Mouse (Mus musculus) intestine, embryonic 15.5 days (tissue): ENCODE data around the gene Tmem274. TPM values are rescaled to one million over a fixed set of nuclear protein-coding genes. Genes with fewer than 3 reads are reported as not detected.
"Not testable (repeated sequence)": the region's sequence is repeated elsewhere in the genome, so short reads cannot be mapped to it uniquely, and the experiment has no call there.

Experiments used
- ATAC-seq: fragments of 200-750 bp; cut with Nextera tagmentation; 2 replicates; pipeline ENCODE4 v1.8.0; 2017; ENCODE audit warnings: moderate TSS enrichment, moderate library complexity
- H3K27ac ChIP-seq: fragments of 300-500 bp; sonication (generic); 2 replicates; pipeline ENCODE4 v1.5.1; 2015; ENCODE audit warnings: mild to moderate bottlenecking, inconsistent platforms
- H3K27me3 ChIP-seq: fragments of 300-500 bp; sonication (generic); replicated peaks from 2 replicates; pipeline ENCODE4 v1.6.1; 2015; ENCODE audit warnings: inconsistent platforms
- H3K36me3 ChIP-seq: fragments of 300-500 bp; sonication (generic); 2 replicates; pipeline ENCODE4 v1.6.1; 2015; ENCODE audit warnings: inconsistent platforms
- H3K4me1 ChIP-seq: fragments of 300-500 bp; sonication (generic); replicated peaks from 2 replicates; pipeline ENCODE4 v1.6.1; 2015; ENCODE audit warnings: inconsistent platforms
- H3K4me2 ChIP-seq: fragments of 300-500 bp; sonication (generic); replicated peaks from 2 replicates; pipeline ENCODE4 v1.6.1; 2015; ENCODE audit warnings: mild to moderate bottlenecking, inconsistent platforms
- H3K4me3 ChIP-seq: fragments of 300-500 bp; sonication (generic); replicated peaks from 2 replicates; pipeline ENCODE4 v1.5.1; 2015; ENCODE audit warnings: inconsistent platforms
- H3K9ac ChIP-seq: fragments of 300-500 bp; sonication (generic); 2 replicates; pipeline ENCODE4 v1.6.1; 2015; ENCODE audit warnings: inconsistent platforms
- H3K9me3 ChIP-seq: fragments of 300-500 bp; sonication (generic); 2 replicates; pipeline ENCODE4 v1.6.1; 2016; ENCODE audit warnings: inconsistent platforms
- WGBS: fragments of 180-500 bp; shearing (Covaris S2); methylation state at CpG from one replicate; pipeline ENCODE4 v1.1.7; 2015; 5-methylcytosine and 5-hydroxymethylcytosine counted together
- polyA plus RNA-seq: library from polyadenylated mRNA; unstranded; fragments of >200 nt; fragmentation: Nextera tagmentation; extraction: Ambion mirVana; gene quantifications from 2 replicates; pipeline ENCODE4 v1.2.1, GENCODE M21; 2015

Gene Tmem274
- polyA plus RNA-seq: 0.38 TPM in 1 of 2 replicates, not detected in the other

GRCm38 (mm10) chr4:149477078-149477477 is at the start of gene Tmem274:
TSS of gene Tmem274 (plus strand) at chr4:149477378.
- no peaks in the 10 kb centered on the region for H3K4me1 ChIP-seq
- no peaks in the 10 kb centered on the region for H3K27me3 ChIP-seq
- WGBS: 86% methylated on average over 11 of the region's 11 CpGs
- ATAC-seq: no peak
- no peak within 1 kb of the TSS for H3K9ac ChIP-seq
- no peaks in the 10 kb centered on the region for H3K9me3 ChIP-seq
- H3K36me3 ChIP-seq: 0 out of 2 replicates have a peak, but pooled peaks cover 2% of the 10 kb centered on the region
- H3K27ac ChIP-seq: no peak within 1 kb of the TSS
- H3K4me3 ChIP-seq: no peak within 1 kb of the TSS
- H3K4me2 ChIP-seq: no peak within 1 kb of the TSS

DNA sequence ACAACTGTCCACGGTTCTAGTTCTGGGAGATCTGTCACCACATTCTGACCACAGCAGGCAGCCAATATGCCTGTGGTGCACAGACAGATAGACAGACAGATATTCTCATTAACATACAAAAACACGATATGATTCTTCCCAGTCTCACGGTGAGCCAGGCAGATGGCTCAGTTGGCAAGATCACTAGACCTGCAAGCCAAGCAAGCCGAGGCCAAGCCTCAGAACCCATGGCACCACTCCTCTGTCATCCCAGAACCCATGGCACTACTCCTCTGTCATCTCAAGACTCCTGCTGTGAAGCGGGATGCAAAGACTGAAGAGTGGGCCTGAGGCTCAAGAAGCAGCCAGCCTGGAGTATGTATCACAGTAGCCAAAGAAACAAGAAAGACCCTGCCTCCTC is 47.6 kb upstream of the Tmem274 start:
- no peak overlapping the region for H3K27ac ChIP-seq
- H3K4me3 ChIP-seq: no peak overlapping the region
- H3K9me3 ChIP-seq: no peaks in the 10 kb centered on the region
- H3K4me1 ChIP-seq: no peaks in the 10 kb centered on the region
- H3K36me3 ChIP-seq: no peaks in the 10 kb centered on the region
- no peak overlapping the region for H3K9ac ChIP-seq
- 88% methylated on average over 5 of the region's 5 CpGs for WGBS
- no peak overlapping the region for H3K4me2 ChIP-seq
- H3K27me3 ChIP-seq: no peaks in the 10 kb centered on the region
- ATAC-seq: no peak

- not testable (repeated sequence) for H3K27me3 ChIP-seq, H3K4me3 ChIP-seq, H3K27ac ChIP-seq, H3K9me3 ChIP-seq, H3K4me1 ChIP-seq, ATAC-seq, H3K36me3 ChIP-seq, H3K9ac ChIP-seq, H3K4me2 ChIP-seq
- WGBS: 69% methylated on average over 1 of the region's 1 CpGs
Observed at GRCm38 (mm10) chr4:149431887-149432286, 45.3 kb upstream of the Tmem274 start.

DNA sequence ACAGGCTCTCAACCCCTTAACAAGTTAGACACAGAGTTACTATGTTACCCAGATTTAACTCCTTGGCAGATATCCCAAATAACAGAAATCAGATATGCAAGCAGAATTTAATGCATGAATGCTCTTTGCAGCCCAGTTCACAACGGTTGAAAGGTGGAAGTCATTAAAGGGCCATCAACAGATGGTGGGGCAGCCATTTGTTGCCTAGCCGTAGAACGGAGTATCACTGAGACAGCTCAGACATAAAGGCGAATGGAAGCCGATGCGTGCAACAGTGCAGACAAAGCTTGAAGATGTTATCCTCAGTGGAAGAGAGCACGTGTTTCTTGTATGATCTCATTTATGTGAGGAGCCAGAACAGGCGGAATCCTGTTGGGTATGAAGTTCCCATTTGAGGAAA is 36.6 kb upstream of the Tmem274 start:
- H3K27ac ChIP-seq: no peak overlapping the region
- ATAC-seq: no peak
- WGBS: 72% methylated on average over 8 of the region's 8 CpGs
- H3K9me3 ChIP-seq: no peaks in the 10 kb centered on the region
- no peak overlapping the region for H3K4me2 ChIP-seq
- H3K4me3 ChIP-seq: no peak overlapping the region
- H3K27me3 ChIP-seq: no peaks in the 10 kb centered on the region
- no peak overlapping the region for H3K9ac ChIP-seq
- H3K36me3 ChIP-seq: no peaks in the 10 kb centered on the region
- 0 out of 2 replicates have a peak, but pooled peaks cover 6% of the 10 kb centered on the region for H3K4me1 ChIP-seq

DNA sequence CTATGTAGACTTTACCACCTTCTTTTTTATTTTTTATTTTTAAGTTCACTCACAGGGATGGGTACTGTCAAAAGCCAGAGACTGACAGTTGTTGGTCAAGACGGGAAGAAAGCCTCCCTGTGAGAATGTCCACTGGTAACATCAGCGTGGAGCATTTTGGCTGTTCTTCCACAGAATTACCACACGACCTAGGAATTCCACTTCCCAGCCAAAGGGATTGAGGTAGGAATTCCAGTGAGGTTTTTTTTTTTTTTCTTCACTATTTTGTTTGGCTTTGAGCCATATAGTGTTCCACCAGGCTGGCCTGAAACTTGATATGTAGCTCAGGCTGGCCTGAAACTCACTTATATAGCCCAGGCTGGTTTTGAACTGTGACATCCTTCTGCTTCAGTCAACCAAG is 34.7 kb upstream of the Tmem274 start:
- Histone ChIP-seq H3K4me1 (peaks cover 9% of the 10 kb centered on the region; the same call in 1 of the 2 replicates), H3K27ac (no peak overlapping the region), H3K4me3 (no peak overlapping the region), H3K9me3 (no peaks in the 10 kb centered on the region), H3K36me3 (no peaks in the 10 kb centered on the region), H3K27me3 (no peaks in the 10 kb centered on the region), H3K4me2 (no peak overlapping the region), H3K9ac (no peak overlapping the region)
- ATAC-seq: no peak
- 34% methylated on average over 3 of the region's 3 CpGs for WGBS

GRCm38 (mm10) chr4:149444465-149444864 is 32.7 kb upstream of the Tmem274 start:
- no peaks in the 10 kb centered on the region for H3K27me3 ChIP-seq
- no peaks in the 10 kb centered on the region for H3K36me3 ChIP-seq
- H3K4me3 ChIP-seq: no peak overlapping the region
- no peaks in the 10 kb centered on the region for H3K9me3 ChIP-seq
- H3K27ac ChIP-seq: no peak overlapping the region
- peaks cover 9% of the 10 kb centered on the region; the same call in 1 of the 2 replicates for H3K4me1 ChIP-seq
- H3K9ac ChIP-seq: no peak overlapping the region
- WGBS: 50% methylated on average over 1 of the region's 1 CpGs
- ATAC-seq: no peak
- H3K4me2 ChIP-seq: no peak overlapping the region; the same call in 1 of the 2 replicates

- Histone ChIP-seq H3K9me3 (no peaks in the 10 kb centered on the region), H3K4me1 (peaks cover 9% of the 10 kb centered on the region; the same call in 1 of the 2 replicates), H3K36me3 (no peaks in the 10 kb centered on the region), H3K27me3 (no peaks in the 10 kb centered on the region), H3K27ac (peak overlapping the region; percentile 94), H3K4me3 (peak overlapping the region; percentile 27), H3K4me2 (peak overlapping the region; percentile 75), H3K9ac (peak overlapping the region; percentile 54)
- ATAC-seq: peak; percentile 97
- under 1% methylated on average over 36 of the region's 36 CpGs for WGBS
Observed at GRCm38 (mm10) chr4:149444964-149445701, 32.0 kb upstream of the Tmem274 start.

GRCm38 (mm10) chr4:149445868-149446267 is 31.3 kb upstream of the Tmem274 start:
- whole genome bisulfite sequencing: 7% methylated on average over 11 of the region's 11 CpGs
- ATAC-seq: peak; percentile 59
- peak overlapping the region; percentile 94 for H3K27ac ChIP-seq
- H3K27me3 ChIP-seq: no peaks in the 10 kb centered on the region
- no peak overlapping the region for H3K4me3 ChIP-seq
- H3K4me2 ChIP-seq: peak overlapping the region; percentile 75
- H3K9me3 ChIP-seq: no peaks in the 10 kb centered on the region
- no peak overlapping the region for H3K9ac ChIP-seq
- H3K36me3 ChIP-seq: no peaks in the 10 kb centered on the region
- H3K4me1 ChIP-seq: peaks cover 9% of the 10 kb centered on the region; the same call in 1 of the 2 replicates

DNA sequence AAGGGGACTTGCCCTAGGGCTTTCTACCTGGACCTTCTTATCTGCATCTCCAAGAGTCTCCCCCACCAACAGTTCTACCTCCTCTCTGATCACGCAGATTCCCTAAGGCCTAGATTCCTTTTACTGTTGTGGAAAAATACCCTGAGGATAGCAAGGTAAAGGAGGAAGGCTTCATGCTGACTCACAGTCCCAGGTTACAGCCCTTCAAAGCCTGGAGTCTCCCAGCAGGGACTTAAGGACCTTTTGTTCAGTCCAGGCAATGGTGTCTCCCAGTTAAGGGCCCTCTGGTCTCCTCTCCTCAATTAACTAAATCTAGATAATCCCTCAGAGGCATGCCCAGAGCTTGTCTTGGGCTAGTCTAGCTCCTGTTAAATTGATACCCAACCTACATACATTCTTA is 30.9 kb upstream of the Tmem274 start:
- Histone ChIP-seq H3K9me3 (no peaks in the 10 kb centered on the region), H3K4me3 (no peak overlapping the region), H3K27me3 (no peaks in the 10 kb centered on the region), H3K4me2 (peak overlapping the region; percentile 75), H3K36me3 (no peaks in the 10 kb centered on the region), H3K27ac (peak overlapping the region; percentile 94), H3K4me1 (peaks cover 9% of the 10 kb centered on the region; the same call in 1 of the 2 replicates), H3K9ac (no peak overlapping the region)
- ATAC-seq: no peak
- 66% methylated on average over 1 of the region's 1 CpGs for WGBS

GRCm38 (mm10) chr4:149450636-149451035 is 26.5 kb upstream of the Tmem274 start:
- no peak overlapping the region for H3K4me2 ChIP-seq
- 78% methylated on average over 3 of the region's 3 CpGs for WGBS
- no peak overlapping the region for H3K27ac ChIP-seq
- no peaks in the 10 kb centered on the region for H3K36me3 ChIP-seq
- no peak for ATAC-seq
- H3K4me1 ChIP-seq: peaks cover 4% of the 10 kb centered on the region; the same call in 1 of the 2 replicates
- no peak overlapping the region for H3K9ac ChIP-seq
- H3K4me3 ChIP-seq: no peak overlapping the region
- no peaks in the 10 kb centered on the region for H3K9me3 ChIP-seq
- no peaks in the 10 kb centered on the region for H3K27me3 ChIP-seq

DNA sequence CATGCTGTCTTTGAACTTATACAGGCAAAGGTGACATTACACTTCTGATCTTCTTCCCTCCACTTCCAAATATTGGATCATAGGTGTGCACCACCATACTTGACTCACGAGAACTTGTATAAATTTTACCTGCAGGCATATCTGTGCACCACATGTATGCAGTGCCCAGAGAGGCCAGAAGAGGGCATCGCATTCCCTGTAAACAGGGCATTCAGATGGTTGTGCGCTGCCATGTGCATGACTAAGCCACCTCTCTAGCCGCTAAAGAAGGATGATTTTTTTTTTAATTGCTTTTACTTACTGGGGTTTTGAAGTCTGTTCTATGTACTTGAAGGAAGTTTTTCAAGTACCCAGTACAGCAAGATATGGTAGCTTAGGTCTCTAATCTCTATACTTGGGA is 23.5 kb upstream of the Tmem274 start:
- H3K9me3 ChIP-seq: no peaks in the 10 kb centered on the region
- no peaks in the 10 kb centered on the region for H3K27me3 ChIP-seq
- no peak overlapping the region for H3K4me2 ChIP-seq
- H3K27ac ChIP-seq: no peak overlapping the region
- H3K9ac ChIP-seq: no peak overlapping the region
- H3K4me1 ChIP-seq: no peaks in the 10 kb centered on the region
- ATAC-seq: no peak
- WGBS: 83% methylated on average over 4 of the region's 4 CpGs
- H3K4me3 ChIP-seq: no peak overlapping the region
- no peaks in the 10 kb centered on the region for H3K36me3 ChIP-seq

- Histone ChIP-seq H3K9ac (no peak overlapping the region), H3K27me3 (no peaks in the 10 kb centered on the region), H3K9me3 (no peaks in the 10 kb centered on the region), H3K27ac (no peak overlapping the region), H3K4me1 (no peaks in the 10 kb centered on the region), H3K36me3 (no peaks in the 10 kb centered on the region), H3K4me2 (no peak overlapping the region), H3K4me3 (no peak overlapping the region)
- 74% methylated on average over 17 of the region's 17 CpGs for WGBS
- no peak for ATAC-seq
Observed at GRCm38 (mm10) chr4:149454263-149454662, 22.9 kb upstream of the Tmem274 start.

DNA sequence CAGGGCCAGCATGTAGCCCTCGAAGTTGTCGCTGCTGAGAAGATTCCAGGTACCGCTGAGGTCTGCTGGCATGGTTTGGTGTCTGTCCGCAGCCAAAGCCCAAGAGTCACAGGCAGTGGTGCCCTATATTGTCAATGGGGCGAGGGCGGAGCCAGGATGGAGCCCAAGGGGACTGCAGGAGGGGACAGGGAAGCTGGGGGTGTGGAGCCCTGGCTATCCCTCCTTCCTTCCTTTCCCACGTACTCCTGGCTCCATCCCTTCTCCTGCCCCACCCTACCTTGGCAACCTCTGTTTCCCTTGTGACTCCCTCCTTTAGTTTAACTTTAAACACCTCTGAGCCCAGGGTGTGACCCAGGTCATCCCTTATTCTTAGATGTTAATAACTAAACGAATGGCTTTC is 22.3 kb upstream of the Tmem274 start, which contains the start of gene Rbp7:
Gene Rbp7 (minus strand): TSS at position 100 of the 400 bp plus-strand sequence.
- WGBS: 49% methylated on average over 8 of the region's 8 CpGs
- H3K27me3 ChIP-seq: no peaks in the 10 kb centered on the region
- no peak within 1 kb of the TSS for H3K9ac ChIP-seq
- H3K9me3 ChIP-seq: no peaks in the 10 kb centered on the region
- no peak for ATAC-seq
- H3K36me3 ChIP-seq: no peaks in the 10 kb centered on the region
- H3K4me2 ChIP-seq: no peak within 1 kb of the TSS
- no peak within 1 kb of the TSS for H3K27ac ChIP-seq
- no peak within 1 kb of the TSS for H3K4me3 ChIP-seq
- no peaks in the 10 kb centered on the region for H3K4me1 ChIP-seq
